Mouse (Mus musculus) brain, embryonic 14.5 days (tissue): ENCODE measurements at regions not wholly inside any gene's neighbourhood (a gene's known extent, or its start where the extent isn't known, plus 50 kb on each side); places are given as distances from the start of the nearest gene placed in this dataset.

Source experiments
- DNase-seq: peaks from one replicate; pipeline ENCODE4 v3.0.0-alpha.2; 2011; ENCODE audit warnings: low read depth
- CTCF ChIP-seq: fragments of 200-500 bp; IDR thresholded peaks from 2 replicates; pipeline ENCODE4 v1.5.1; 2012; ENCODE audit warnings: inconsistent platforms, mild to moderate bottlenecking, moderate library complexity, borderline replicate concordance; ENCODE audit not compliant: insufficient read depth, insufficient read length; ENCODE audit errors: extremely low read depth
- POLR2A ChIP-seq: fragments of 200-500 bp; IDR thresholded peaks from 2 replicates; pipeline ENCODE4 v1.6.1; 2012; ENCODE audit warnings: mild to moderate bottlenecking, inconsistent platforms, borderline replicate concordance; ENCODE audit not compliant: poor library complexity, insufficient read depth, insufficient read length, severe bottlenecking; ENCODE audit errors: extremely low read depth

DNA sequence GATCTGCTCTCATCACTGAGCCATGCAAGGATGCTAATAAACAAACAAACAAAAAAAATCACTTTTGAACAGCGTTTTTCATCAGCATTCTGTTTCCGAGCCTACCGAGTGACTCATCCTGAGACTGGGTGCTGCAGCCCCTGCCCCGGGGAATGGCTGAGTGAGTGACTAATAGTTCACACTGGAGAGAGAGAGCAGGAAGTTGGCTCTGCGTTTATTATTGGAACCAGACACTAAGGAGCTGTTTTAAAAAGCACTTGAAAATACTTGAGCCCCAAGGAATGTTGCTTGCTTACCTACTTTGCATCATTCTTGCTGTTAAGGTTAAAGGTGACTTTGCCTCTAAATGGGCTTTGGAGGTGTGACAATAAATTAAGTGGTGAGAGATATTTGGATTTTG is 240.6 kb upstream of the Fn1 start:
- TF ChIP-seq CTCF: no peak
- no peak for TF ChIP-seq POLR2A

GRCm38 (mm10) chr1:71887809-71888208 is 234.8 kb upstream of the Fn1 start:
- DNase-seq: no peak
- TF ChIP-seq POLR2A (no peak), CTCF (no peak)

More for the DNA sequence above, 240.6 kb upstream of the Fn1 start:
- DNase-seq: no peak

GRCm38 (mm10) chr1:71886903-71887302 is 233.9 kb upstream of the Fn1 start:
- DNase-seq: no peak
- TF ChIP-seq CTCF: no peak
- no peak for TF ChIP-seq POLR2A

GRCm38 (mm10) chr1:71886233-71886632 is 233.2 kb upstream of the Fn1 start:
- no peak for DNase-seq
- TF ChIP-seq CTCF (no peak), POLR2A (no peak)

GRCm38 (mm10) chr1:71881851-71882250 is 228.9 kb upstream of the Fn1 start:
- TF ChIP-seq CTCF: no peak
- no peak for TF ChIP-seq POLR2A
- DNase-seq: no peak

GRCm38 (mm10) chr1:71881191-71881590 is 228.2 kb upstream of the Fn1 start:
- TF ChIP-seq CTCF (no peak), POLR2A (no peak)
- peak; percentile 78 for DNase-seq

- TF ChIP-seq CTCF (no peak), POLR2A (no peak)
- no peak for DNase-seq
Observed at GRCm38 (mm10) chr1:71880480-71880879, 227.5 kb upstream of the Fn1 start.

DNA sequence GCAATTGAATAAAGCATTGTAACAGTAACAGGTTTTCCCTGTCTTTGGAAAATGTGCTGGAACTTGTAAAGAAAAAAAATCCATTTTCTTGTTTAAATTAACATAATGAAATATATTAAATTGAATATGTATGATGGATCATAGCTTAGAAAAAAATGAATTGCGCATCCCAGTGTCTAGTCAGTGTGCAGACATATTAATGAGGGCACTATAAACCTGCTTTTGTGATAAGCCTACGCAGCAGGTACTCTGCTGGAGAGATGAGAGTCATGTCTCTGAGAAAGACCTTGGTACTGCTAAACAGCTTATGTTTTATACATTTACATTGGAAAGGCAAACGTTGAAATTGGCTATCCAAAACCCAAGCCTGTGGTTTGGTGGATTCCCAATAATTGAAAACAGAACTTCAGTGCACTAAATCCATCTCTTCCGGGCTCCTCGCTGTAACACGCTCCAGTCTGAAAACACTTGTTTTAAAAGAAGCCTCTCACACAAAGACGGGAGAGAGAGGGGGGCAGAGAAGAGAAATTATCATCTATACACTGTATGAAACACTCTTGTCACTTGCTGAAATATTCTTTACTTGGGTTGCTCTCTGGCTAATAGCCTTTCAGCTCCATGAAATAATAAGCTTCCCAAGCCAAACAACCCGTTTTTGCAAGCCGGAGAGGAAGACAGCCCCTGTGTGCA is 223.9 kb upstream of the Fn1 start:
- DNase-seq: no peak
- TF ChIP-seq CTCF: no peak
- no peak for TF ChIP-seq POLR2A

DNA sequence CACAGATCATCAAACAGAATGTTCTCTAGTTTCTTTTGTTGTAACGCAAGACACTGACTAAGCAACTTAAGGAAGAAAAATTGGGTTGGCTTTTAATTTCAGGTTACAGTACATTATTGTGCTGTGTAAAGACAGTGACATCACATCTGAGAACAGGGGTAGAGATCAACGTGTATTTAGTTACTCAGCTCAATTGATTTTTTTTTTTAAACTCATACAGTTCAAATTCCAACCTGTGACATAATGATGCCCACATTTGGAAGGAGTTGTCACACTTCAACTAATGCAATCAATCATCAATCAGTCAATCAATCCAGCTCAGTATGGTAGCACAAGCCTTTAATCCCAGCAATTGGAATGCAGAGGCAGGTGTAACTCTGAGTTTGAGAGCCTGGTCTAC is 221.0 kb upstream of the Fn1 start:
- no peak for TF ChIP-seq CTCF
- TF ChIP-seq POLR2A: no peak
- DNase-seq: no peak

DNA sequence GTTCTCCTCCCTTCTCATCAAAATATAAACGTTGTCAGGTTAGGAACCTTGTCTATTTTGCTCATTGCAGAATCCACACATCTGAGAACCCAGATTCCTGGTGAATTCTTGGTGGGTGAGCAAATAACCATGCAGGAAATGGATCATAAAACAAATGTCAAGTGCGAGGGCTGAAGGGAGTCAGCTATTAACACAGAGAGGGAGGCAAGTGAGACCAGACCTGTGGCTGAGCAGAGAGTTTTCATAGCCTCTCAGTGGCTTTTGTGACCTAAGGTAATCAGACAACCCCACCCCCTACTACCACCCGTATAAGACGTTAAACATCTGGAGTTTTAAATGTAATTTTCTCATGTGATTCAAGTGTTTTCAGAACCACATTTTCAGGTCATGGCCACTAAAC is 212.7 kb upstream of the Fn1 start:
- TF ChIP-seq POLR2A: no peak
- no peak for TF ChIP-seq CTCF
- no peak for DNase-seq

DNA sequence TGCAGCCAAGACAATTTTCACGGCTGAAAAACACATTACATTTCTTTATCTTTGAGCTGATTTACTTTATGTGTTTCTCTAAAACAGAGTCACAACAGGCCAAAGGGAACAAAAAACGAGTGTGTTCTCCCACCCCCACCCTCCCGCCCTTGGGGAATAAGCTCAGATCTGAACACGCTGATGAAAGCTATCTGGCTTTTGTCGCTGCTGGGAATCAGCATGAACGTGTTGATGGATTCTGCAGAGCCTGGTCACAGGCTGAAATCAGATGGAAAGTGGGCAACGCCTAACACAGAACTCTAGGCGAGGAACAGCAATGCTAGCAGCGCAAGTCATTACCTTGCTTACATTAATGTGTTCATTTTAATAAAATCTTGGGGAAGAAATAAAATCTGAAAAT is 211.7 kb upstream of the Fn1 start:
- no peak for TF ChIP-seq POLR2A
- TF ChIP-seq CTCF: no peak
- peak; percentile 18 for DNase-seq

GRCm38 (mm10) chr1:71853212-71853611 is 200.2 kb upstream of the Fn1 start:
- TF ChIP-seq CTCF (no peak), POLR2A (no peak)
- no peak for DNase-seq

GRCm38 (mm10) chr1:71851268-71851667 is 198.3 kb upstream of the Fn1 start:
- TF ChIP-seq CTCF (no peak), POLR2A (no peak)
- DNase-seq: no peak

- no peak for TF ChIP-seq POLR2A
- no peak for TF ChIP-seq CTCF
- no peak for DNase-seq
Observed at GRCm38 (mm10) chr1:71848656-71849055, 195.7 kb upstream of the Fn1 start.
